Mouse (Mus musculus): ENCODE results near the gene Sema4a. TPM values are rescaled to one million over a fixed set of nuclear protein-coding genes. Genes with fewer than 3 reads are reported as not detected.

Sema4a gene
- polyA plus RNA-seq, 1 experiment from 2014 or later = 17.1 TPM

DNA sequence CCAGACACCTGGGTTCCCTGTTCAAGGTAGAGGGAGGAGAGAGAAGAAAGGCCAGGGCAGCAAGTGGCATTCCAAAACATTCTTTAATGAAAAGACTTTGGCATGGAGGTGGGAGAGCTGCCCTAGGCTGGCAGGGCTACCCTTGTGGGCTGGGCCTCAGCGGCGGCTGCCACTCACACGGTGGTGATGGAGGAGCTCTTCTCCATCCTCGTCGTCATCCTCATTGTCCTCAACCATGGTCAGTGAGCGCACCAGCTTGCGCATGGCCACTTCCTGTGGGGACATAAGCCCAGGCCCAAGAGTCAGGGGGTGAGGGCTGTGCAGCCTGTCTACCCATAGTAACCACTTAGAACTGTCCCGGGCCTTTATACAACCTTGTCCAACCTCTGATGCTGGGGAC is 22.2 kb upstream of the Sema4a start:
- no peaks in the 10 kb centered on the region for H3K36me3 ChIP-seq
- H3K27me3 ChIP-seq = peaks cover 61% of the 10 kb centered on the region
- H3K4me2 ChIP-seq (replicated peaks) = no peak overlapping the region
- H3K9me3 ChIP-seq (replicated peaks) = no peaks in the 10 kb centered on the region
- no peak overlapping the region for H3K27ac ChIP-seq
- peaks cover 8% of the 10 kb centered on the region for H3K4me1 ChIP-seq
- ATAC-seq (ENCODE audit: low FRiP score) = 0 out of 2 replicates have a peak, but pooled peaks have one; percentile 43
- H3K4me3 ChIP-seq = no peak overlapping the region
- H3K9ac ChIP-seq = no peak overlapping the region
- WGBS = 75% methylated on average over 8 of the region's 8 CpGs

DNA sequence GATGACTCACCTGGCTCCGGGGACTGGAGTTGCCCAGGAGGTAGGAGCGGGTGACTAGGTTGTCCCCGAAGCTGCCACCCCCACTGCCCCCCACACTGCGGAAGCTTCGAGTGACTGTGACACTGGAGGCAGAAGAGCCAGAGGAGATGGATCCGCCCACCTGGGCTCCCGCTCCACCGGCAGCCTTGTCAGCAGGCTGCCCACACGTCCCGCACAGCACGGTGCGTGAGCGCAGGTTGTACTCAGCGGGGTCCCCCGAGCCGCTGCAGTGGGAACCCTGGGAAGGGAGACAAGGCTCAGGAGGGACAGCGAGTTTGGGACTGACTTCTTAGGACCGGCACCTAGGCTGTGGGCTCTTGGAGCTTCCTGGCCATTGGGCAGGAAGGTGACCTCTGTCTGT is 21.4 kb upstream of the Sema4a start:
- H3K36me3 ChIP-seq = no peaks in the 10 kb centered on the region
- no peaks in the 10 kb centered on the region for H3K9me3 ChIP-seq (replicated peaks)
- ATAC-seq (ENCODE audit: low FRiP score) = no peak
- WGBS = 34% methylated on average over 18 of the region's 18 CpGs
- H3K27me3 ChIP-seq = peaks cover 54% of the 10 kb centered on the region
- no peak overlapping the region for H3K4me2 ChIP-seq (replicated peaks)
- no peak overlapping the region for H3K27ac ChIP-seq
- peak overlapping the region; percentile 29; the same call in 1 of the 2 replicates for H3K9ac ChIP-seq
- H3K4me1 ChIP-seq = peaks cover 8% of the 10 kb centered on the region
- H3K4me3 ChIP-seq = no peak overlapping the region

DNA sequence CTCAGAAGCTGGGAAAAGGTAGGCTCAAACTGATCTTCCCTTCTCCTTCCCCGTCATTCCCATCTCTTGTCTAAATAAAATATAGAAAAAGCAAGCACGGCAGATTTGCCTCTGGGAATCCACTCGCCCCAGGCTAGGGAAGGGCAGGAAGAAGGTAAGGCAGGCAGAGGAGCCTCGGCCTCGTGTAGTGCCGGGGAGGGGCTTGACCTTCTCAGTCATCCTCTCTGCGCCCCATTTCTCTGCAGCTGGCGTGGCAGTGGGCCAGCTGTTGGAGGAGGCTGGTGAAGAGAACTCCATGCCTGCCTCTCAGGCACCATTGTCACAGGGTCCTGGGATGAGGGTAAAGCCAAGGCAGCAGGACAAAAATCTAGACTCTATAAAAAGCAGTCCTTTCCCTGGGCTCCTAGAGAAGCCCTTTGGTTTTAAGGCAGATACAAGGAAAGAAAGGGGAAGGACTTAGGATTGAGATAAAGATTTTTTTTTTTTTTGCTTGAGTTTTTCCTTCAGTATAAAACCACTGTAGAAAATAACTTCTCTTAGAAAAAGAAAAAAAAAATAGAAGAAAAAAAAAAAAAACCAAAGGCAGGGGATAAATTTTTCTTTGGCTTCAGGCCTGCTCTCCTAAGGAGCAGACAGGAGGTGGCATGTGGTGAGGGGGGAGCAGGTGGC is 20.5 kb upstream of the Sema4a start:
- Histone ChIP-seq H3K36me3 (no peaks in the 10 kb centered on the region), H3K27ac (no peak overlapping the region), H3K9me3 (replicated peaks) (no peaks in the 10 kb centered on the region), H3K9ac (no peak overlapping the region), H3K4me2 (replicated peaks) (no peak overlapping the region), H3K4me1 (peaks cover 8% of the 10 kb centered on the region), H3K27me3 (peaks cover 46% of the 10 kb centered on the region), H3K4me3 (no peak overlapping the region)
- WGBS = 61% methylated on average over 8 of the region's 8 CpGs
- no peak for ATAC-seq (ENCODE audit: low FRiP score)

DNA sequence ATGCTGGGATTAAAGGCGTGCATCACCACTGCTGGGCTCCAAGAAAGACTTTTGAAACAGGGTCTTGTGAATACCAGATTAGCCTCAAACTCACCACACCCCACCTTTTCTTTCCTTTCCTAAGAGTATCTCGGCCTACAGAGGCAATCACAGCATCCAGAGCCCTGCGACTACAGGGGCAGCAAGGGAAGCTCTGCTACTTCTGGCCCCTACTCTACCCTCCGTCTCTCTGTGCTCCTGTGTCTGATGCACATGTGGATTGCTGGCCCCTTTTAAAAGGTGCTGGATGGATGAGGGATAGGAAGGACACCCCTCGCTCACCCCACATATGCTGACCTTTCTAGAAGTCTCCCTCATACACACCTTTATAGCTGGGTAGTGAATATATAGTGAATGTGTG is 19.7 kb upstream of the Sema4a start:
- ATAC-seq (ENCODE audit: low FRiP score) = no peak
- Histone ChIP-seq H3K4me3 (no peak overlapping the region), H3K27me3 (peaks cover 38% of the 10 kb centered on the region), H3K4me1 (peaks cover 8% of the 10 kb centered on the region), H3K9me3 (replicated peaks) (no peaks in the 10 kb centered on the region), H3K4me2 (replicated peaks) (no peak overlapping the region), H3K27ac (no peak overlapping the region), H3K9ac (no peak overlapping the region), H3K36me3 (no peaks in the 10 kb centered on the region)
- 86% methylated on average over 5 of the region's 5 CpGs for WGBS

DNA sequence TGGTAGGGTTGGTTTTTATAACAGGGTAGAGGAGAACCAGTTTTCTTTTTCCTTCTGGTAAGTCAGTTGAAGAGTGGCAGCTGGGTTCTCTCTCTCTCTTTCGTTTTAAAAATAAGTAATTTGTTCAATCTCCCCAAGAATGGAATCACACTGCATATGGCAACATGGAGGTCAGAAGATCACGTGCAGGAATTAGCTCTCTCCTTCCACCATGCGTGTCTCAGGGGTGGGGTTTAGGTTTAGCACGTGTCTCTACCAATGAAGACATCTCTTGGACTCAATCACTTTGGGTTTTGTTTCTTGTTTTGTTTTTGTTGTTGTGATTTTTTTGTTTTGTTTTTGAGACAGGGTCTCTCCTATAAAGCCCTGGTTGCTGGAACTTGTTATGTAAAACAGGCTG is 18.8 kb upstream of the Sema4a start:
- no peak for ATAC-seq (ENCODE audit: low FRiP score)
- Histone ChIP-seq H3K4me3 (no peak overlapping the region), H3K27me3 (peaks cover 30% of the 10 kb centered on the region), H3K9ac (no peak overlapping the region), H3K27ac (no peak overlapping the region), H3K36me3 (no peaks in the 10 kb centered on the region), H3K4me2 (replicated peaks) (no peak overlapping the region), H3K9me3 (replicated peaks) (no peaks in the 10 kb centered on the region), H3K4me1 (peaks cover 5% of the 10 kb centered on the region)
- 87% methylated on average over 4 of the region's 4 CpGs for WGBS

DNA sequence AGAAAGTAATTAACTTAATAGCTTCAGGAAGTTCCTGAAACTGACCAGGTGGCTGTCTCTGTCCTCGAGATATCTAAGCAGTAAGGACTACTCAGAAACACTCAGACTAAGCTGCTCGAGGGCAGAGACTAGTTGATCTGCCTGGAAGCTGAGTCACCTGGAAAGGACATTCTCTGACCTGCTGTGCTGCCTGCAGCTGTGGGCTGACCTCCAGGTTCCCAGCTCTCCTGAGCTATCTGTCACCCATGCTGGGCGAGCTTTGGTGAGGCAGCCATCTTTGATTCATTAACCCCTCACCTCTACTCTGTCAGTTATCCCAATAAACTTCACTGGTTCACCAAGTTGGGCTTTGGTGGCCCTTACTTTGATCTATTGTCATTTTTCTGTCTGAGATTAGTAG is 18.2 kb upstream of the Sema4a start:
- no peaks in the 10 kb centered on the region for H3K36me3 ChIP-seq
- H3K4me3 ChIP-seq = no peak overlapping the region
- no peaks in the 10 kb centered on the region for H3K9me3 ChIP-seq (replicated peaks)
- H3K27me3 ChIP-seq = peaks cover 23% of the 10 kb centered on the region
- H3K4me1 ChIP-seq = no peaks in the 10 kb centered on the region
- H3K27ac ChIP-seq = no peak overlapping the region
- no peak overlapping the region for H3K9ac ChIP-seq
- 60% methylated on average over 3 of the region's 3 CpGs for WGBS
- H3K4me2 ChIP-seq (replicated peaks) = no peak overlapping the region
- no peak for ATAC-seq (ENCODE audit: low FRiP score)

DNA sequence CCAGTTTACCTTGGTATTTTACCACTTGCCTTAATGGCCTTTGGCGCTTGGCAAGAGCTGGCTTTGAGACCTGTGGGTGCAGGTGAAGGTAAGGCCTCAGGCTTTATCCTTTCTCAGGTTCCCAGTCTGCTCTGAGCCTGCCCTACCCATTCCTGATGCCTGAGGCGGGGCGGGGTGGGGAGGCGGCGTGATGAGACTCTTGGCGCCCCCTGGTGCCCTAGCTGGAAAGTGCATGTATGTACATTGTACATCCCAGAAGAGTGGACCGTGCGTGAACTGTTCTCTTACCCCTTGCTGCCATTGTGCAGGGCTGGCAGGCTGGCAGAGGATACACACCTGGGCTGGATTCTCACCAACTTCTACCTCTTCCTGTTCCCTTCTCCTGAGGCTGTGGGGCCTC is 16.8 kb upstream of the Sema4a start:
- Histone ChIP-seq H3K4me3 (no peak overlapping the region), H3K27me3 (peaks cover 9% of the 10 kb centered on the region), H3K27ac (no peak overlapping the region), H3K9me3 (replicated peaks) (no peaks in the 10 kb centered on the region), H3K9ac (no peak overlapping the region), H3K4me2 (replicated peaks) (no peak overlapping the region), H3K36me3 (no peaks in the 10 kb centered on the region), H3K4me1 (0 out of 2 replicates have a peak, but pooled peaks cover 6% of the 10 kb centered on the region)
- under 1% methylated on average over 8 of the region's 8 CpGs for WGBS
- ATAC-seq (ENCODE audit: low FRiP score) = peak; percentile 74

DNA sequence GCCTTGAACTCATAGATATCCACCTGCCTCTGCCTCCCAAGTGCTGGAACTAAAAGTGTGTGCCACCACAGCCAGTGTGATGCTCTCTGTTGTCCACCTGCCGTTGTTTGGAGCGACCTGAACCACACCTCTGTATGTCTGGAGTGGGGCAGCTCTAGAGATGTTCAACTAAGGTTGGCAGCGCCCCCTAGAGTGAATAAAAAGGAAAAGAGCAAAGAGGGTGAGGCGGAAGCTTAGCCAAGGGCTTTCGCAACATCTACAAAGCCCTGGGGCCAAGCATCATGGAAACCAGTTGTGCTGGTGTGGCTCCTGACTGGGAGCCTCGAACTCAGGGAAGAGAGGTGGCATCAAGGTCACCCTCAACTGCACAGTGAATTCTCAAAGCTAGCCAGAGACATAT is 15.4 kb upstream of the Sema4a start:
- WGBS = 65% methylated on average over 6 of the region's 6 CpGs
- H3K4me2 ChIP-seq (replicated peaks) = no peak overlapping the region
- H3K4me3 ChIP-seq = no peak overlapping the region
- no peak overlapping the region for H3K27ac ChIP-seq
- 0 out of 2 replicates have a peak, but pooled peaks cover 6% of the 10 kb centered on the region for H3K4me1 ChIP-seq
- H3K9me3 ChIP-seq (replicated peaks) = no peaks in the 10 kb centered on the region
- H3K27me3 ChIP-seq = no peaks in the 10 kb centered on the region
- no peaks in the 10 kb centered on the region for H3K36me3 ChIP-seq
- ATAC-seq (ENCODE audit: low FRiP score) = no peak
- no peak overlapping the region for H3K9ac ChIP-seq

DNA sequence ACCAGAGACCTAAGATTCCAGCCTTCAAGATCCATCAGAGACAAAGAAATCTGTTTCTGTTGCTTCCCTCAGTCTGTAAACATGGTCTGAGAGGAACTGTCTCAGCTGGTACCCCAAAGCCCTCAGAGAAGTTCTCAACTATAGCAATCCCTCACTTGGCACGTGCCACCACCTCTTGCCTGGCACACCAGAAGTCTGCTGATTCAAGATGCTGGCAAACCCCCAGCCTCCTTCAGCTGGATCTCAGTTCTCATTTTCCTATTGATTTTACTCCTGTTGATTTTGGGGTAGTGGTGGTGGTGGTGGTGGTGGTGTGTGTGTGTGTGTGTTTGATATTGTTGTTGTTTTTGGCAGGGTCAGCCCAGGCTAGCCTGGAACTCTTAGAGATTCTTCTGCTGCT is 12.6 kb upstream of the Sema4a start:
- Histone ChIP-seq H3K27me3 (0 out of 2 replicates have a peak, but pooled peaks cover under 1% of the 10 kb centered on the region), H3K4me2 (replicated peaks) (no peak overlapping the region), H3K36me3 (no peaks in the 10 kb centered on the region), H3K4me3 (no peak overlapping the region), H3K9ac (no peak overlapping the region), H3K27ac (no peak overlapping the region), H3K9me3 (replicated peaks) (no peaks in the 10 kb centered on the region), H3K4me1 (0 out of 2 replicates have a peak, but pooled peaks cover 6% of the 10 kb centered on the region)
- ATAC-seq (ENCODE audit: low FRiP score) = no peak
- WGBS = 78% methylated on average over 1 of the region's 1 CpGs

DNA sequence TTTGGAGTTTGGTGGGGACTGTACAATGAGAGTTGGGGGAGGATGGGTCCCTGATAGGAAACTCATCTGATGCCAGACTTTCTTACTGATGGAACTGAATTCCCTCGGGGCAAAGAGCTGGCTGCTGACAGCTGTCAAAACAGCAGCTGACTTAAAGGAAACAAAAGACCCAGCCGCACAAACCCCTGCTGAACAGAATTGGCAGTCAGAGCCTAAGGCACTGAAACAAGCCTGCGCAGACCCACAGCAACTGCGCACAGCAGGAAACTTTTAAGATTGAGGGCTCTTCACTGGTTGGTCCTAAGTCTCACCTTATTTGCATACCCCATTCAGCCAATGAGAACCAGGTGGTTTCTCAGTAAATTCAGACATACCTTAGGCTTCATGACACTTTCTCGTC is 12.0 kb upstream of the Sema4a start:
- H3K27me3 ChIP-seq = 0 out of 2 replicates have a peak, but pooled peaks cover 6% of the 10 kb centered on the region
- H3K4me2 ChIP-seq (replicated peaks) = no peak overlapping the region
- no peaks in the 10 kb centered on the region for H3K9me3 ChIP-seq (replicated peaks)
- no peaks in the 10 kb centered on the region for H3K36me3 ChIP-seq
- no peak overlapping the region for H3K4me3 ChIP-seq
- 23% methylated on average over 5 of the region's 5 CpGs for WGBS
- H3K27ac ChIP-seq = peak overlapping the region; percentile 40; the same call in 1 of the 2 replicates
- H3K9ac ChIP-seq = no peak overlapping the region
- H3K4me1 ChIP-seq = 0 out of 2 replicates have a peak, but pooled peaks cover 6% of the 10 kb centered on the region
- ATAC-seq (ENCODE audit: low FRiP score) = 0 out of 2 replicates have a peak, but pooled peaks have one; percentile 48

DNA sequence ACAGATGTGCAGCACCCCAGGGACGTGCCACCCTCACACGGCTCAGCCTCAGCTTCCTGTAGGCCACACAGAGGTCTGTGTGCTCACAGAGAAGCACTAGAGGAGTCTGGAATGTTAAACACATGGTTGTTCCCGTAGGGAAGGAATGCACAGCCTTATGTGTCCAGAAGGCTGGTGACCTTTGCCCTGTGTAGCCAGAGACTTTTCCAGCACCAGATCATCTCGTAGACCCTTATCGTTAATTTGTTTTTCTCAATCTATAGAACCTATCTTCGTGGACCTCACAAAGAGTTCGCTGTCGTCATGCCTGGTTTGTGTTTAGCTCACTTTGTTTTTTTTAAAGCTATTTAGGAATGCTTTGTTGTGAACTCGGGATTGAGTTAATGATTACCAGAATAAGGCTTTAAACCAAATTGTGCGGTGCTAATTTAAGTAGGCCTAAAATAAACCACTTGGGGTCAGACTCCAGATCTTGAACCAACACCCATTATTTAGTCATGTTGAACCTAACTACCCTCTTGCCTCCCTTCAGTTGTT is 10.0 kb upstream of the Sema4a start:
- Histone ChIP-seq H3K27ac (no peak overlapping the region), H3K36me3 (no peaks in the 10 kb centered on the region)
- no peak for ATAC-seq (ENCODE audit: low FRiP score)

DNA sequence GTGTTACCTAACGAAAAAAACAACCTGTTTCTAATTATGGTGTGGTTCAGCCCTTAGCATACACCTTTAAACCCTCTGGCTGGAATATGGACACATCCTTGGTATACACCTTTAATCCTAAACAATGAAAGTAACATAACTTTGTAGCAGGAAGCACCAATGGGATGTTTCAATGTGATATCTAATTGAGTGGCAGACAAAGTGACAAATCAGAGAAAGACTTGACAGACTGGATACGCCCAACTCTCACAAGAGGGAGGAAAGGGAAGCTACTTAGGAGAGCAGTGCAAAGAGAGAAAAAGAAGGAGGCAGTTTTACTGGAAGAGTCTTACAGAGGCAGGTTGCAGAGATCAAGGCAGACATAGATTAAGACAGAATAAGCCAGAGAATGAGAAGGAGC is 8.5 kb upstream of the Sema4a start:
- H3K27ac ChIP-seq = no peak overlapping the region
- H3K4me3 ChIP-seq = no peak overlapping the region
- H3K9me3 ChIP-seq (replicated peaks) = no peaks in the 10 kb centered on the region
- H3K4me2 ChIP-seq (replicated peaks) = no peak overlapping the region
- WGBS = 82% methylated on average over 2 of the region's 2 CpGs
- H3K36me3 ChIP-seq = no peaks in the 10 kb centered on the region
- no peak for ATAC-seq (ENCODE audit: low FRiP score)
- peaks cover 6% of the 10 kb centered on the region; the same call in 1 of the 2 replicates for H3K4me1 ChIP-seq
- no peak overlapping the region for H3K9ac ChIP-seq
- H3K27me3 ChIP-seq = 0 out of 2 replicates have a peak, but pooled peaks cover 8% of the 10 kb centered on the region

More for the DNA sequence above, 10.0 kb upstream of the Sema4a start:
- H3K9me3 ChIP-seq (replicated peaks) = no peaks in the 10 kb centered on the region
- 48% methylated on average over 10 of the region's 10 CpGs for WGBS
- H3K9ac ChIP-seq = no peak overlapping the region
- peaks cover 6% of the 10 kb centered on the region; the same call in 1 of the 2 replicates for H3K4me1 ChIP-seq
- no peak overlapping the region for H3K4me2 ChIP-seq (replicated peaks)
- 0 out of 2 replicates have a peak, but pooled peaks cover 6% of the 10 kb centered on the region for H3K27me3 ChIP-seq
- H3K4me3 ChIP-seq = no peak overlapping the region

Data from hindbrain, embryonic 12.5 days (tissue).